ENCODE assay signal across 8 mouse cellular contexts in the genomic region with DNA sequence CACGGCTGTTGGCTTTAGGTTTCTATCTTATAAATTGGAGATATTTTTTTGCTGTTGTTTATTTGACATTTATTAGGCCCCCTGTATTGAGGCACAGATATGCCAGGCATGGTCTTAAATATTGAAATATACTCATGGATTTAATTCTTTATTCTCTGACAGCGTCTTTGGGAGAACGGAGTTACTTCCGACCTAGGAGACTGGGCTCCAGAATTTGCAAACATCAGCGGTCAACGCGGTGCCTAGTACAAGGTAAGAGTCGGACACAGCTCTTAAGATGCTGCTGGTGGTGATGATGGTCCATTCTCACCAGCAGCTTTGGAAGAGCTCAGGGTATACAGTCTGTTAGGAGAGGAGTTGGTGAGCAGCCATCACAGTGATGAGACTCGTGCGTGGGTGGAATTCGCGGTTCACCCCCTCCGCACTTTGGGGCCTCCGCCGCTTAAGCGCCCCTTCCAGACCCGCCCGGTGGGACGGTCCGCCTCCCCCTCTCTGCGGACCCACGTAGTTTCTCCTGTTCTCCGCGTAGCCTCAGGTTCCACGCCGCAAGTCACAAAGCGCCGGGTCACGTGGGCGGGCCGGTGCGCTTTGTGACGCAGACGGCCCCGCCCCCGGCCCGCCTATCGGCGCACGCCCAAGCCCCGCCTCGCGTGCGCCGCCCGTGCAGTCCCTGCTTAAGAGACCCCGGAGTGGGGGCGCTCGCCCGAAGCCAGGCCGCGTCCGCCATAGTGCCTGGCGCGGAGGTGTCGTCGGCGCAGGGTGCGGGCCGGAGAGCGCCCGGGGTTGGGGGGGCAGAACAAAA. TPM values are rescaled to one million over a fixed set of nuclear protein-coding genes. Genes with fewer than 3 reads are reported as not detected.
DNase-seq lines count a peak whose midpoint lies in the region; ATAC-seq and TF ChIP-seq lines count a peak whose summit lies in the region.

No protein-coding gene starts in this region.

- peak overlapping the region; percentile 88 for H3K4me2 ChIP-seq in forebrain, postnatal 0 days (ENCODE audit: low read depth)
- peak overlapping the region; percentile 61 for H3K4me2 ChIP-seq in lung, embryonic 16.5 days (ENCODE audit: low read depth, low read length)

- TF ChIP-seq CTCF in G1E (IDR thresholded peaks at IDR 0.05; ENCODE audit: low read depth, low read length) = no peak
- peak; percentile 52 for TF ChIP-seq CTCF in forebrain, postnatal 0 days (IDR thresholded peaks at IDR 0.05; ENCODE audit: low read depth)

- 1% methylated on average over 62 of the region's 62 CpGs for WGBS in forebrain, postnatal 0 days
- under 1% methylated on average over 62 of the region's 62 CpGs for WGBS in lung, embryonic 16.5 days

- peak; percentile 71 for ATAC-seq in G1E (ENCODE audit: extremely low read depth, insufficient number of reproducible peaks, low FRiP score, poor library complexity, severe bottlenecking)
- peak; percentile 98 for ATAC-seq in forebrain, postnatal 0 days
- ATAC-seq in hematopoietic stem cell, adult 5-6 weeks (replicated peaks in 1 of 2; ENCODE audit: insufficient read depth in 1 of 2, low FRiP score in 2 of 2, low TSS enrichment in 1 of 2, low read depth in 1 of 2, poor library complexity in 2 of 2, severe bottlenecking in 2 of 2) = peak; percentile 81 to 83
- ATAC-seq in lung, embryonic 16.5 days (ENCODE audit: low read depth) = peak; percentile 99

- 0 out of 2 replicates have a peak, but pooled peaks cover 1% of the 10 kb centered on the region for H3K27me3 ChIP-seq in G1E (ENCODE audit: insufficient read depth, low read length)
- H3K27me3 ChIP-seq in forebrain, postnatal 0 days (ENCODE audit: insufficient read depth, low read length) = no peaks in the 10 kb centered on the region
- H3K27me3 ChIP-seq in lung, embryonic 16.5 days (ENCODE audit: control insufficient read depth, insufficient read depth, low read depth, low read length) = no peaks in the 10 kb centered on the region

- H3K4me1 ChIP-seq in G1E (ENCODE audit: insufficient read depth, low read depth, low read length) = peaks cover 20% of the 10 kb centered on the region
- H3K4me1 ChIP-seq in forebrain, postnatal 0 days (ENCODE audit: insufficient read depth) = peaks cover 18% of the 10 kb centered on the region
- H3K4me1 ChIP-seq in lung, embryonic 16.5 days (replicated peaks; ENCODE audit: control insufficient read depth, insufficient read depth, low read length) = peaks cover 15% of the 10 kb centered on the region

- peak; percentile 89 for DNase-seq in G1E (ENCODE audit: low spot score)
- peak; percentile 92 to 98 for DNase-seq in cerebellum, adult 18-20 months
- peak; percentile 99 for DNase-seq in forebrain, postnatal 0 days
- peak; percentile 64 for DNase-seq in layer of hippocampus, adult 9-10 months (ENCODE audit: low spot score)
- peak; percentile 79 for DNase-seq in ovary, postnatal 10 days (ENCODE audit: low spot score)
- peak; percentile 91 to 96 for DNase-seq in thymus, postnatal 10 days (ENCODE audit: low spot score in 2 of 2)

- peak overlapping the region; percentile 81 for H3K4me3 ChIP-seq in G1E (ENCODE audit: low read depth, low read length)
- H3K4me3 ChIP-seq in forebrain, postnatal 0 days (ENCODE audit: low read depth, low read length) = peak overlapping the region; percentile 99
- H3K4me3 ChIP-seq in lung, embryonic 16.5 days (ENCODE audit: low read length) = peak overlapping the region; percentile 99

- H3K9ac ChIP-seq in forebrain, postnatal 0 days = peak overlapping the region; percentile 100
- H3K9ac ChIP-seq in lung, embryonic 16.5 days (ENCODE audit: low read length) = peak overlapping the region; percentile 100

- H3K36me3 ChIP-seq in G1E (replicated peaks) = peaks cover 20% of the 10 kb centered on the region
- no peaks in the 10 kb centered on the region for H3K36me3 ChIP-seq in forebrain, postnatal 0 days (ENCODE audit: insufficient read depth)
- H3K36me3 ChIP-seq in lung, embryonic 16.5 days (ENCODE audit: control insufficient read depth, insufficient read depth, low read length) = no peaks in the 10 kb centered on the region

- no peaks in the 10 kb centered on the region for H3K9me3 ChIP-seq in G1E (replicated peaks)
- no peaks in the 10 kb centered on the region for H3K9me3 ChIP-seq in forebrain, postnatal 0 days (ENCODE audit: low read length)
- no peaks in the 10 kb centered on the region for H3K9me3 ChIP-seq in lung, embryonic 16.5 days (ENCODE audit: control insufficient read depth, low read length)

- H3K27ac ChIP-seq in forebrain, postnatal 0 days (ENCODE audit: low read depth, low read length) = peak overlapping the region; percentile 96
- H3K27ac ChIP-seq in lung, embryonic 16.5 days (ENCODE audit: low read length) = peak overlapping the region; percentile 87

RNA-seq across cellular contexts. Expression of a gene that starts 3.9 kb away (rescaled TPM):
- total RNA-seq in G1E (2014; fragmentation: Nextera tagmentation) (311 and 328 TPM in 2 replicates), G1E (2017) (51.0 and 73.8 TPM in 2 replicates)
- polyA plus RNA-seq in G1E (2012) = 48.2 and 50.0 TPM in 2 replicates
- total RNA-seq in forebrain, postnatal 0 days (2014; rRNA removed) = 35.1 and 53.6 TPM in 2 replicates
- polyA plus RNA-seq in forebrain, postnatal 0 days (2015; fragmentation: Nextera tagmentation; extraction: Ambion mirVana) = 18.4 and 21.4 TPM in 2 replicates
- 96.3 and 97.9 TPM in 2 replicates for total RNA-seq in hematopoietic stem cell, adult 5-6 weeks (2017)
- 23.4 and 23.8 TPM in 2 replicates for polyA plus RNA-seq in lung, embryonic 16.5 days (2015; fragmentation: Nextera tagmentation; extraction: Ambion mirVana)

Comparison
In these comparisons a context has a peak if more than half of its experiments do, and no peak if none do; other contexts are left out.
1. Peak in every context shown above with its lines: DNase-seq, ATAC-seq, H3K4me3 ChIP-seq and H3K27ac ChIP-seq.